15 mouse cellular contexts compared by ENCODE assay signal in genomic region chr2:101739914-101740313, GRCm38 (mm10).
"Had no signal": no experiment of that assay in that cellular context is flagged by ENCODE, and none has a peak within 500 bp of the region (broad histone marks: within the 10 kb centered on the region; RNA-seq: fewer than 3 reads in every experiment).

No protein-coding gene starts in this region.

- H3K4me3 ChIP-seq: limb, embryonic 12.5 days; midbrain, embryonic 10.5 days; myocyte; neural tube, embryonic 15.5 days had no signal

- H3K27ac ChIP-seq: limb, embryonic 12.5 days; liver, embryonic 14.5 days; midbrain, embryonic 10.5 days; neural tube, embryonic 15.5 days; stomach, postnatal 0 days had no signal

- H3K36me3 ChIP-seq: neural tube, embryonic 15.5 days had no signal

- H3K9ac ChIP-seq: limb, embryonic 12.5 days; liver, embryonic 14.5 days; neural tube, embryonic 15.5 days had no signal

- H3K9me3 ChIP-seq: limb, embryonic 12.5 days; midbrain, embryonic 10.5 days; neural tube, embryonic 15.5 days had no signal

- H3K27me3 ChIP-seq: limb, embryonic 12.5 days; neural tube, embryonic 15.5 days had no signal

- H3K4me2 ChIP-seq: limb, embryonic 12.5 days; neural tube, embryonic 15.5 days had no signal

- ATAC-seq: intestine, postnatal 0 days had no signal

- DNase-seq: kidney, adult 8-10 months; kidney, postnatal 25 days; layer of hippocampus, adult 9-11 months; layer of hippocampus, postnatal 36 days; liver; midbrain, embryonic 14.5 days; thymus, adult 18-20 months; thymus, postnatal 14 days had no signal
